Mouse (Mus musculus) frontal cortex, postnatal 25 days (tissue): Measurements from ENCODE around the gene Prpsap1.
"Not testable (repeated sequence)": the region's sequence is repeated elsewhere in the genome, so short reads cannot be mapped to it uniquely, and the experiment has no call there.

Source experiments
- DNase-seq, 2 experiments: peaks; one replicate each; pipeline ENCODE4 v3.0.0; 2022; ENCODE audit warnings: low spot score in 2 of 2

Gene Prpsap1

GRCm38 (mm10) chr11:116429862-116430613 lies 64.0 kb downstream of the Prpsap1 start:
- DNase-seq = no peak

GRCm38 (mm10) chr11:116428872-116429859 lies 64.8 kb downstream of the Prpsap1 start:
- no peak for DNase-seq

- DNase-seq = no peak
Measured at GRCm38 (mm10) chr11:116426852-116427575, 67.0 kb downstream of the Prpsap1 start.

- not testable (repeated sequence) for DNase-seq
Measured at GRCm38 (mm10) chr11:116426328-116426727, 67.7 kb downstream of the Prpsap1 start.

GRCm38 (mm10) chr11:116424621-116425407 lies 69.2 kb downstream of the Prpsap1 start:
- DNase-seq = no peak

- DNase-seq = no peak
Measured at GRCm38 (mm10) chr11:116423782-116424620, 70.0 kb downstream of the Prpsap1 start.

- no peak for DNase-seq
Measured at GRCm38 (mm10) chr11:116423214-116423613, 70.8 kb downstream of the Prpsap1 start.

- DNase-seq = no peak
Measured at GRCm38 (mm10) chr11:116422562-116422961, 71.4 kb downstream of the Prpsap1 start.

- no peak for DNase-seq
Measured at GRCm38 (mm10) chr11:116421102-116421501, 72.9 kb downstream of the Prpsap1 start.
